18 mouse cellular contexts compared by ENCODE assay signal in genomic region chr2:127307179-127307578, GRCm38 (mm10). TPM values are rescaled to one million over a fixed set of nuclear protein-coding genes. Genes with fewer than 3 reads are reported as not detected.
DNase-seq lines count a peak whose midpoint lies in the region; ATAC-seq lines count a peak whose summit lies in the region.
"Had no signal": no experiment of that assay in that cellular context is flagged by ENCODE, and none has a peak within 500 bp of the region (broad histone marks: within the 10 kb centered on the region; RNA-seq: fewer than 3 reads in every experiment).

No protein-coding gene starts in this region.

- peak; percentile 66 for DNase-seq in heart, adult 11 months
- DNase-seq in heart, postnatal 10 days: no peak
- DNase-seq in ZHBTc4 (ENCODE audit: low read depth, low spot score): peak; percentile 69
- no peak for DNase-seq in frontal cortex, postnatal 10 days (ENCODE audit: low spot score in 2 of 2)
- DNase-seq in kidney, adult 18-20 months: no peak
- no peak for DNase-seq in testis, postnatal 10 days (ENCODE audit: low spot score)
- DNase-seq: adrenal gland, adult 2 months; adrenal gland, postnatal 25 days; cerebellum, adult 2 months; cerebellum, postnatal 10 days; embryo, embryonic 11 days; gastrocnemius, postnatal 25 days; heart, adult 18-20 months; kidney, adult 11 months had no signal

- intact Hi-C loops in heart, postnatal 10 days (cut with DNase I): no loop called here

- ATAC-seq in megakaryocyte, adult 5-6 weeks (ENCODE audit: poor library complexity, severe bottlenecking): peak; percentile 66
- ATAC-seq: forebrain, embryonic 15.5 days had no signal

RNA-seq across cellular contexts. Expression of gene Dusp2, which starts 28.8 kb away (rescaled TPM):
- total RNA-seq in heart, postnatal 10 days (2021): 1 to 10 TPM; 1.2 to 1.8 TPM
- total RNA-seq in megakaryocyte, adult 5-6 weeks (2015): 8.6 and 10.9 TPM in 2 replicates
- total RNA-seq in megakaryocyte, adult 5-6 weeks (2017): 10.1 and 10.9 TPM in 2 replicates

RNA-seq across cellular contexts. Expression of gene Astl, which starts 31.3 kb away (rescaled TPM):
- not detected for total RNA-seq in heart, postnatal 10 days (2021)
- 0.18 TPM in 1 of 2 replicates, not detected in the other for total RNA-seq in megakaryocyte, adult 5-6 weeks (2015)
- total RNA-seq in megakaryocyte, adult 5-6 weeks (2017): 0.07 TPM in 1 of 2 replicates, not detected in the other
- total RNA-seq: adrenal gland, adult 2 months; adrenal gland, postnatal 25 days; common myeloid progenitor, adult 5-6 weeks; gastrocnemius, postnatal 25 days; heart, adult 18-20 months; heart, postnatal 25 days had no signal

RNA-seq across cellular contexts. Expression of gene Stard7, which starts 37.2 kb away (rescaled TPM):
- 100 to 1,000 TPM; 184 to 187 TPM for total RNA-seq in heart, postnatal 10 days (2021)
- total RNA-seq in megakaryocyte, adult 5-6 weeks (2015): 38.5 and 42.0 TPM in 2 replicates
- total RNA-seq in megakaryocyte, adult 5-6 weeks (2017): 65.1 and 87.4 TPM in 2 replicates

RNA-seq across cellular contexts. Expression of gene Adra2b, which starts 55.8 kb away (rescaled TPM):
- total RNA-seq in heart, postnatal 10 days (2021): 1 to 10 TPM in 1 of 2 experiments, under 1 TPM in 1; 0.84 to 1.1 TPM
- total RNA-seq in megakaryocyte, adult 5-6 weeks (2015): not detected in 2 replicates
- total RNA-seq in megakaryocyte, adult 5-6 weeks (2017): not detected in 2 replicates

RNA-seq across cellular contexts. Expression of gene Tmem127, which starts 59.5 kb away (rescaled TPM):
- total RNA-seq in heart, postnatal 10 days (2021): 10 to 100 TPM; 39.4 to 40.4 TPM
- 23.9 and 24.6 TPM in 2 replicates for total RNA-seq in megakaryocyte, adult 5-6 weeks (2015)
- total RNA-seq in megakaryocyte, adult 5-6 weeks (2017): 49.8 and 70.7 TPM in 2 replicates

Comparison
In these comparisons a context has a peak if more than half of its experiments do, and no peak if none do; other contexts are left out.
1. DNase-seq: peak in heart, adult 11 months (single experiment) and ZHBTc4 (single experiment); none in heart, postnatal 10 days (0 of 2), frontal cortex, postnatal 10 days (0 of 2), kidney, adult 18-20 months (single experiment) and testis, postnatal 10 days (single experiment).